Mouse (Mus musculus) forebrain, embryonic 16.5 days (tissue): ENCODE data around the gene Rfc5. TPM values are rescaled to one million over a fixed set of nuclear protein-coding genes. Genes with fewer than 3 reads are reported as not detected.

ENCODE experiments used
- ATAC-seq: fragments of 200-750 bp; cut with Nextera tagmentation; 2 replicates; pipeline ENCODE4 v1.8.0; 2017; ENCODE audit warnings: mild to moderate bottlenecking, moderate library complexity
- H3K27ac ChIP-seq: fragments of 300-500 bp; sonication (generic); 2 replicates; pipeline ENCODE4 v1.5.1; 2014; ENCODE audit warnings: low read length, control low read depth
- H3K27me3 ChIP-seq: fragments of 300-500 bp; sonication (generic); replicated peaks from 2 replicates; pipeline ENCODE4 v1.6.1; 2014; ENCODE audit warnings: low read length; ENCODE audit not compliant: control insufficient read depth, insufficient read depth
- H3K36me3 ChIP-seq: fragments of 300-500 bp; sonication (generic); 2 replicates; pipeline ENCODE4 v1.6.1; 2014; ENCODE audit not compliant: control insufficient read depth, insufficient read depth
- H3K4me1 ChIP-seq: fragments of 300-500 bp; sonication (generic); replicated peaks from 2 replicates; pipeline ENCODE4 v1.6.1; 2014; ENCODE audit warnings: low read length; ENCODE audit not compliant: control insufficient read depth, insufficient read depth
- H3K4me2 ChIP-seq: fragments of 300-500 bp; sonication (generic); 2 replicates; pipeline ENCODE4 v1.6.1; 2014; ENCODE audit warnings: mild to moderate bottlenecking, low read length, control low read depth
- H3K4me3 ChIP-seq: fragments of 300-500 bp; sonication (generic); replicated peaks from 2 replicates; pipeline ENCODE4 v1.5.1; 2014; ENCODE audit warnings: mild to moderate bottlenecking, low read length, control low read depth
- H3K9ac ChIP-seq: fragments of 300-500 bp; sonication (generic); replicated peaks from 2 replicates; pipeline ENCODE4 v1.6.1; 2014; ENCODE audit warnings: low read depth, low read length, control low read depth
- H3K9me3 ChIP-seq: fragments of 300-500 bp; sonication (generic); 2 replicates; pipeline ENCODE4 v1.6.1; 2016; ENCODE audit warnings: low read length; ENCODE audit not compliant: control insufficient read depth
- WGBS: fragments of 180-500 bp; shearing (Covaris S2); extraction: QIAGEN DNeasy Blood & Tissue Kit; methylation state at CpG from one replicate; pipeline ENCODE4 v1.1.7; 2014; 5-methylcytosine and 5-hydroxymethylcytosine counted together
- polyA plus RNA-seq: library from polyadenylated mRNA; unstranded; fragments of >200 nt; fragmentation: Nextera tagmentation; extraction: Ambion mirVana; gene quantifications from 2 replicates; pipeline ENCODE4 v1.2.1, GENCODE M21; 2015

The Rfc5 gene
- polyA plus RNA-seq, 1 experiment from 2014 or later = 40.7 TPM

DNA sequence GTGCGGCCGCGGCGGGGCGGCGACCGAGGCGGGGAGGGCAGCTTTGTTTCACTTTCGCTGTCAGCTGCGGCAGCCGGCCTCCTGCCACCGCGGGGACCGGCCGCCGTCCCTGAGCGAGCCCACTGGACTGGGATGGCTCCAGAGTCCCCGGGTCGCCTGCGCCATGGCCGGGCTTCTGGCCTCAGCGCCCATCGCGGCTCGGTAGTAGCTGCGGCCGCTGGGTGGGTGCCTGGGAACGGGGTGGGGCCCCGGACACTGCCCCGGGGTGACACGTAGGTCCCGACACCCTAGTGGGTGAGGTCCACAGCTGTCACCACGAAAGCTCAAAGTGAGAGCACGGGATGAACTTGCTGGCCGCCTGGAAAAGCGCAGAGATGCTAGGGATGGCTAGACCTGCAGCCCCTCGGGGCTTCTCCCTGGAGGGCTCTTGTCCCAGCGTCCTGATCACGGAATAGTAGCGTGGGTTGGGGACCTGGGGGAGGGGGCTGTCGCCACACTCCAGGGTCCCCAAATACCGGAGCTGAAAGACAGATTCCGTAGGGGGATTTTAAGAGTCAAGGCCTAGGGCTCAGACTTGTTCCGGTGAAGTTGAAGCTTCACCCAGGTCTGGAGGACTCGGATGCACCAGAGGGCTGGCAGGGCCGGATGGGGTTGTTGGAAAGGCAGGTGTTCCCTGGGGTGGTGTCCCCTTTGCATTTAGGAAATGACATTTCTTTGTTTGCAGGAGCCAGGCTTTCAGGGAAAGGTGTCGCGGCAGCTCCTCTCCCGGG is 31.2 kb downstream of the Rfc5 start:
- no peaks in the 10 kb centered on the region for H3K9me3 ChIP-seq
- peak overlapping the region; percentile 98 for H3K9ac ChIP-seq
- H3K27ac ChIP-seq = peak overlapping the region; percentile 86
- no peaks in the 10 kb centered on the region for H3K27me3 ChIP-seq
- H3K4me1 ChIP-seq = peaks cover 35% of the 10 kb centered on the region
- H3K4me2 ChIP-seq = peak overlapping the region; percentile 94
- under 1% methylated on average over 47 of the region's 49 CpGs for WGBS
- no peaks in the 10 kb centered on the region for H3K36me3 ChIP-seq
- peak overlapping the region; percentile 99 for H3K4me3 ChIP-seq
- peak; percentile 46 for ATAC-seq

DNA sequence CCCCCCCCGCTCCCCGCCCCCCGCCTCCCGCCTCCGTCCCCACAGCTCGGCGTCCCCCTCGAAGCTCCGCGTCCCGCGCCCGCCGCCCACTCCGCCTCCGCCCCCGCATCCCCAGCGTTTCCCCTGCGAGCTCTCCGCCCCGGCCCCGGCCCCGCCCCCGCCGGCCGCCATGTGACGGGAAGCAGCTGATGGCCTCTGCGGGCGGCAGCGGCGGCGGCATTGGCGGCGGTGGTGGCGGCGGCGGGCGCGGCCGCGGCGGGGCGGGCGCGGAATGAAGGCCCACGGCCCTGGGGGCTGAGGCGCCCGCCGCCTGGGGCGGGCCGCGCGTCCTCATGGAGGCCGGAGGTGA is 31.7 kb downstream of the Rfc5 start, which contains the start of gene Wsb2:
Wsb2 (plus strand) TSS at position 176 of the 349 bp plus-strand sequence.
- no peaks in the 10 kb centered on the region for H3K9me3 ChIP-seq
- H3K4me3 ChIP-seq = peak within 1 kb of the TSS; percentile 99
- H3K27me3 ChIP-seq = no peaks in the 10 kb centered on the region
- peak within 1 kb of the TSS; percentile 86 for H3K27ac ChIP-seq
- H3K9ac ChIP-seq = peak within 1 kb of the TSS; percentile 98
- WGBS = 1% methylated on average over 24 of the region's 54 CpGs
- H3K4me1 ChIP-seq = peaks cover 35% of the 10 kb centered on the region
- H3K36me3 ChIP-seq = no peaks in the 10 kb centered on the region
- H3K4me2 ChIP-seq = peak within 1 kb of the TSS; percentile 94
- peak; percentile 87 for ATAC-seq

DNA sequence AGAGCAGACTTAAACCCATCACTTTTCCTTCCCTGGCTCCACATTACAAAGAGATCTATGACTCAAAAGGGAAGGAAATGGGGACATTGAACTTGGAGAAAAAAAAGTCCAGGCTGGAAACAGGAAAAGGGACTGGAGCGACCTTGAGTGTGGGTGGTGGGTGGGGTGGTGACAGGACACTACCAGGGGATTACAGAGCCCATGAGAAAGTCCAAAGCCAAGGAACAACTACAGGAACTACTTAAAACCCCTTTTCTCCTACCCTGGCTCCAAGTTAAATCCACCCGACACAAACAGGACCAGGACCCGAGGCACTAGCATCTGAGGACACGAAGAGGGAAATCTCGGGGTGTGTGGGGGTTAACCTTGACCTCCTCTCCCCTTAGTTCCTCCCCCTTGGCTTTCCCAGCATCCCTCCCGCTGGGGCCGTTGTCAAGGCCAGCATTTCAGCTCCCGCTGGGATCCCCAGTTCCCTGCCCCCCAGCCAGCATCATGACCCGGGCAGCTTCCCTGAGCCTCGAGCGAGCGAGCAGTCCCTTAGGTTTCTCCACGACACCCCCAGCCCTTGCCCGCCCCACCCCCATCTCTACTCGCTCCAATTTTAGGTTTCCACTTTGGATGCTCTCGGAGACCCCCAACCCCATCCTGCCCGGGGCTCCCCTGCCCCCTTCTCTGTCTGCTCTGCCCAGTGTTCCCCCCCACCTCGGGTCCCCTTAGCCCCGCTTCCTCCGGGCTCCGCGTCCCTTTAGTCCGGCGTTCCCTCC is 32.3 kb downstream of the Rfc5 start:
- Histone ChIP-seq H3K27me3 (no peaks in the 10 kb centered on the region), H3K4me2 (peak overlapping the region; percentile 94), H3K4me3 (peak overlapping the region; percentile 99), H3K9ac (peak overlapping the region; percentile 98), H3K4me1 (peaks cover 35% of the 10 kb centered on the region), H3K27ac (peak overlapping the region; percentile 86), H3K9me3 (no peaks in the 10 kb centered on the region), H3K36me3 (no peaks in the 10 kb centered on the region)
- under 1% methylated on average over 18 of the region's 24 CpGs for WGBS
- peak; percentile 66 for ATAC-seq

DNA sequence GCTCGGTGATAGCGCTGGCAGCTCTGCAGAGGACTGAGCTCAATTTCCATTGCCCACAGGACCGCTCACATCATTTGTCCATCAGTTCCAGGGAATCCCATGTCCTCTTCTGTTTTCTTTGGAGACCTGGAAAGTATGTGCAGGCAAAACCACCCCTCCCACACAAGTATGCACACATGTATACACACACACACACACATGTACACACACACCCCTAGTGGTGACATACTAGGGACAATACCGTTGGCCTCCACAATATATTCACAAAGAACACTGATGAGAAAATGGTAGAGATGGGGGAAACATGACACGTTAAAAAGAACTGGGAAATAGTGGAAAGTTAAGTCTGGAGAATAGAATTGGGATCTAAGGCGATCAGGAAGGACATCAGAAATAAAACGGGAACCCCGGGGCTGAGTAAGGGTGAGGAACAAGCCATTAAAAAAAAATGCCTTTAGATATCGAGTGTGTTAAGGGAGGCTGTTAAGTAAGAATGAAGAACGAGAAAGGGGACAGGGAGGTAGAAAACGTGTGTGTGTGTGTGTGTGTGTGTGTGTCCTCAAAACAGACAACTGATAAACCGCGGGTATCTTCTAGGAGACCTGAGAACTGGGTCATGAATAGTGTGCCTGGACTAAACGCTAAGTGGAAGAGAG is 33.1 kb downstream of the Rfc5 start:
- H3K9ac ChIP-seq = no peak overlapping the region
- ATAC-seq = no peak

DNA sequence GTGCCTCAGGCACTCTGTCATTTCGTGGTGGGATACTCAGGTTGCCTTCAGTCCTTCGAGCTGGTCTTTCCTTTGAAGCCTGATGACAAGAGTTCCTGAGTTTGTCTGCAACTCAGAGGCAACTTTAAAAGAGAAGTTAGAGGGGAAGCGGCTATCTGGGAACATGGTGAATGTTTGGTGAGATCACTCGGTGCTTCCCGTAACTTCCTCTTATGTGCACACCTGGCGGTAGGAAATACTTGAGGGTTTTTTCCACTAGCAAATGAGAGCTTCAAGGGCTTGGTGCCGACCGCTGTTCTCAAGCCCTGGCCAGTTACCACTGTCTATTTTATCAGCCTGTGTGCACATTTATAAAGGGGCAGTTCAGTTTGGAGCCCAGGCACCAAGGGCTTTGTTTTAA is 34.7 kb downstream of the Rfc5 start:
- WGBS = 77% methylated on average over 8 of the region's 8 CpGs
- no peak for ATAC-seq
- H3K4me2 ChIP-seq = no peak overlapping the region

More for the DNA sequence above, 33.1 kb downstream of the Rfc5 start:
- Histone ChIP-seq H3K36me3 (no peaks in the 10 kb centered on the region), H3K4me3 (no peak overlapping the region), H3K4me2 (peak overlapping the region; percentile 94), H3K27ac (peak overlapping the region; percentile 19; the same call in 1 of the 2 replicates), H3K27me3 (no peaks in the 10 kb centered on the region), H3K9me3 (no peaks in the 10 kb centered on the region), H3K4me1 (peaks cover 30% of the 10 kb centered on the region)
- WGBS = 51% methylated on average over 14 of the region's 14 CpGs

DNA sequence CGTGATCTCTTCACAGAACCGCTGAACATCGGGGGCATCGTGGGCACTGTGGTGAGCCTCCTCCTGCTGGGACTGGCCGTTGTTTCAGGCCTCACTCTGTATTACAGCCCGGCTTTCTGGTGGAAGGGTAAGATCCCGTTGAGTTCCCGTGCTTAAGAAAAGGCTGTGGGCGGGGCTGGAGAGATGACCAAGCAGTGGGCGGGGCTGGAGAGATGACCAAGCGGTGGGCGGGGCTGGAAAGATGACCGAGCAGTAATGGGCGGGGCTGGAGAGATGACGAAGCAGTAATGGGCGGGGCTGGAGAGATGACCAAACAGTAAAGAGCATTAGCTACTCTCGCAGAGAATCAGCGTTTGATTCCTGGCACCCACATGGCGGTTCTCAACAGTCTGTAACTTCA is 40.6 kb downstream of the Rfc5 start:
- Histone ChIP-seq H3K27ac (no peak overlapping the region), H3K4me1 (no peaks in the 10 kb centered on the region), H3K4me2 (no peak overlapping the region), H3K9me3 (no peaks in the 10 kb centered on the region), H3K9ac (no peak overlapping the region), H3K27me3 (no peaks in the 10 kb centered on the region), H3K36me3 (no peaks in the 10 kb centered on the region), H3K4me3 (no peak overlapping the region)
- WGBS = 23% methylated on average over 19 of the region's 19 CpGs
- ATAC-seq = peak; percentile 33; the same call in 1 of the 2 replicates

More for the DNA sequence above, 34.7 kb downstream of the Rfc5 start:
- Histone ChIP-seq H3K27me3 (no peaks in the 10 kb centered on the region), H3K4me1 (peaks cover 14% of the 10 kb centered on the region), H3K4me3 (no peak overlapping the region), H3K36me3 (no peaks in the 10 kb centered on the region), H3K9me3 (no peaks in the 10 kb centered on the region), H3K27ac (no peak overlapping the region), H3K9ac (no peak overlapping the region)

DNA sequence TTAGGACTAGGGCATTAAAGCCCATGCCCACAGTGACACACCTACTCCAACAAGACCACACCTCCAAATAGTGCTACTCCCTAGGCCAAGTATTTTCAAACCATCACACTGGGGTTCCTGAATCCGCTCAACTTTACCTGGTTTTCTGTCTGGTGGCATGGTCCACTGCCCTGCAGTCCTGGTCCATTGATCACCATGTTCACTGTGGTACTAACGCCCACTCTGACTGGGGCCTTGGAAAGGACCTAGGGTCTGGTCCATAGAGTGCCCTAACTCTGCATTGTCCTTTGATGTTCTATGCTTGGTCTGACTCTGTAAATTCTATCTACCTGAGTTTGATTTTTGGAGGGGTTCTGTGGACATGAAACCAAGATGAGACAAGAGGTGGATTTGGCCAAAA is 41.0 kb downstream of the Rfc5 start:
- Histone ChIP-seq H3K4me3 (no peak overlapping the region), H3K36me3 (no peaks in the 10 kb centered on the region), H3K4me2 (no peak overlapping the region), H3K27ac (no peak overlapping the region), H3K4me1 (no peaks in the 10 kb centered on the region), H3K27me3 (no peaks in the 10 kb centered on the region), H3K9ac (no peak overlapping the region), H3K9me3 (no peaks in the 10 kb centered on the region)
- WGBS = 90% methylated on average over 2 of the region's 2 CpGs
- ATAC-seq = no peak

DNA sequence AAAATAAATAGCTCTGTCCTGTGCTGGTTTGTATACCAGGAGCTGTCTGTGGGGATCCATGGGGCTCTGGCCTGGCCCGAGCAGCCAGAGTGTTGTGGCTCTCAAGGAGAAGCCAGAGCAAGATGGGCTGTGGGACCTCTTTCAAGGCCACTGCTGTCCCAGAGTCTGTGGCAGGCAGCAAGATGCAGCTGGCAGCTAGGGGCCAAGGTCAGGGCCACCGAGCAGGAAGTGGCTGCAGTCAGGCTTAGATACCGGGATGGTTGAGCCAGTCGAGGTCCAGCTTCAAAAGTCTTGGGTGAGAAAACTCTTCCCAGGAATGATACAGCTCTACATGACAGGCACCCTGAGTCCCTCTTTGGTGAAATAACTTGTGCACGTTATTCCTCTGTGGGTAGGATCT is 41.8 kb downstream of the Rfc5 start:
- Histone ChIP-seq H3K27ac (no peak overlapping the region), H3K27me3 (no peaks in the 10 kb centered on the region), H3K4me1 (no peaks in the 10 kb centered on the region), H3K36me3 (no peaks in the 10 kb centered on the region), H3K4me2 (no peak overlapping the region), H3K4me3 (no peak overlapping the region), H3K9ac (no peak overlapping the region), H3K9me3 (no peaks in the 10 kb centered on the region)
- ATAC-seq = no peak
- 88% methylated on average over 5 of the region's 5 CpGs for WGBS

DNA sequence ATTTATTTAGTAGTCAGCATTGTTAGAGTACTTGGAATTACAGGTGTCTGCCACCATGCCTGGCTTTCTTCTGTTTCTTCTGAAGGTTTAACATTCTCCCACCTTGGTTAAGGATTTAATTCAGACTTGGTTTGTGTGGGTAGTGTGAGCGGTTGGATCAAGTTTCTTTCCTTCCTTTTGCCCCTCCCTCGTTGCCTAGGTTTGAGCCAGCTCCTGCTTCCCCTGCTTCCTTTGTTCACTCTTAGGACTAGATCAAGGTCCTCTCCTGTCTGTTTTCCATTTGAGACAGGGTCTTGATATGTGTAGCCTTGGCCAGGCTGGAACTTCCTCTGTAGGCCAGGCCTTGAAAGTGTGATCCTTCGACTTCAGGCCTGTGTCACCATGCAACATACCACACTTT is 42.6 kb downstream of the Rfc5 start:
- H3K27ac ChIP-seq = no peak overlapping the region
- no peak overlapping the region for H3K4me2 ChIP-seq
- no peaks in the 10 kb centered on the region for H3K36me3 ChIP-seq
- no peaks in the 10 kb centered on the region for H3K9me3 ChIP-seq
- no peaks in the 10 kb centered on the region for H3K4me1 ChIP-seq
- no peak for ATAC-seq
- H3K27me3 ChIP-seq = no peaks in the 10 kb centered on the region
- no peak overlapping the region for H3K4me3 ChIP-seq
- 65% methylated on average over 3 of the region's 3 CpGs for WGBS
- no peak overlapping the region for H3K9ac ChIP-seq
